Mouse (Mus musculus): ENCODE measurements around the gene Map4. TPM values are rescaled to one million over a fixed set of nuclear protein-coding genes. Genes with fewer than 3 reads are reported as not detected.

Gene Map4
- polyA plus RNA-seq, 2 experiments, result 7.7 to 13.5 TPM

GRCm38 (mm10) chr9:110097791-110098190 is 166.5 kb downstream of the Map4 start:
- Histone ChIP-seq H3K9me3 (ENCODE audit: control insufficient read depth, low read length) (no peaks in the 10 kb centered on the region), H3K9ac (replicated peaks) (no peak overlapping the region), H3K36me3 (replicated peaks; ENCODE audit: control insufficient read depth, insufficient read depth, low read depth) (peaks cover 20% of the 10 kb centered on the region), H3K4me3 (ENCODE audit: insufficient read depth in 1 of 2, low read depth in 2 of 2, low read length in 2 of 2) (no peak overlapping the region), H3K4me2 (ENCODE audit: low read depth) (no peak overlapping the region), H3K27ac (no peak overlapping the region), H3K27me3 (ENCODE audit: control insufficient read depth, insufficient read depth, low read length) (no peaks in the 10 kb centered on the region), H3K4me1 (replicated peaks; ENCODE audit: control insufficient read depth in 2 of 2, insufficient read depth in 2 of 2, low read length in 1 of 2) (peaks cover 4 to 6% of the 10 kb centered on the region in 2 experiments; a peak in 3 of 4 replicates)
- ATAC-seq (ENCODE audit: insufficient read depth), result no peak
- TF ChIP-seq EP300 (IDR thresholded peaks at IDR 0.05; ENCODE audit: low read depth), result no peak
- TF ChIP-seq CTCF (IDR thresholded peaks at IDR 0.05; ENCODE audit: low read depth), result no peak
- no peak for DNase-seq (ENCODE audit: low read depth in 3 of 3, low spot score in 3 of 3)
- WGBS (ENCODE audit: insufficient replicate concordance), result 76% methylated on average over 3 of the region's 3 CpGs

GRCm38 (mm10) chr9:110100627-110101600 is 169.7 kb downstream of the Map4 start:
- Histone ChIP-seq H3K4me1 (replicated peaks; ENCODE audit: control insufficient read depth in 2 of 2, insufficient read depth in 2 of 2, low read length in 1 of 2) (peaks cover 4 to 6% of the 10 kb centered on the region in 2 experiments; a peak in 3 of 4 replicates), H3K36me3 (replicated peaks; ENCODE audit: control insufficient read depth, insufficient read depth, low read depth) (peaks cover 13% of the 10 kb centered on the region), H3K9me3 (ENCODE audit: control insufficient read depth, low read length) (no peaks in the 10 kb centered on the region), H3K9ac (replicated peaks) (peak overlapping the region; percentile 80), H3K4me3 (ENCODE audit: insufficient read depth in 1 of 2, low read depth in 2 of 2, low read length in 2 of 2) (peak overlapping the region; percentile 76 to 94), H3K27me3 (ENCODE audit: control insufficient read depth, insufficient read depth, low read length) (no peaks in the 10 kb centered on the region), H3K27ac (no peak overlapping the region), H3K4me2 (ENCODE audit: low read depth) (peak overlapping the region; percentile 81)
- DNase-seq (ENCODE audit: low read depth in 3 of 3, low spot score in 3 of 3) (peak; percentile 72 to 80 (median 78)), ATAC-seq (ENCODE audit: insufficient read depth) (peak; percentile 92)
- WGBS (ENCODE audit: insufficient replicate concordance), result 3% methylated on average over 41 of the region's 41 CpGs
- peak; percentile 97 for TF ChIP-seq CTCF (IDR thresholded peaks at IDR 0.05; ENCODE audit: low read depth)
- no peak for TF ChIP-seq EP300 (IDR thresholded peaks at IDR 0.05; ENCODE audit: low read depth)

- peak overlapping the region; percentile 85 to 93 for H3K4me3 ChIP-seq (ENCODE audit: insufficient read depth in 1 of 2, low read depth in 2 of 2, low read length in 2 of 2)
- TF ChIP-seq EP300 (IDR thresholded peaks at IDR 0.05; ENCODE audit: low read depth), result no peak
- TF ChIP-seq CTCF (IDR thresholded peaks at IDR 0.05; ENCODE audit: low read depth), result peak; percentile 9; the same call in 1 of the 2 replicates
- H3K9ac ChIP-seq (replicated peaks), result peak overlapping the region; percentile 94
- H3K36me3 ChIP-seq (replicated peaks; ENCODE audit: control insufficient read depth, insufficient read depth, low read depth), result peaks cover 5% of the 10 kb centered on the region
- peaks cover 10 to 14% of the 10 kb centered on the region in 2 experiments for H3K4me1 ChIP-seq (replicated peaks; ENCODE audit: control insufficient read depth in 2 of 2, insufficient read depth in 2 of 2, low read length in 1 of 2)
- peak overlapping the region; percentile 87 for H3K4me2 ChIP-seq (ENCODE audit: low read depth)
- WGBS (ENCODE audit: insufficient replicate concordance), result 17% methylated on average over 9 of the region's 10 CpGs
- H3K27me3 ChIP-seq (ENCODE audit: control insufficient read depth, insufficient read depth, low read length), result no peaks in the 10 kb centered on the region
- peak overlapping the region; percentile 79 for H3K27ac ChIP-seq
- ATAC-seq (ENCODE audit: insufficient read depth), result no peak
- H3K9me3 ChIP-seq (ENCODE audit: control insufficient read depth, low read length), result no peaks in the 10 kb centered on the region
- DNase-seq (ENCODE audit: low read depth in 3 of 3, low spot score in 3 of 3), result no peak
Observed at GRCm38 (mm10) chr9:110116353-110116976, 185.2 kb downstream of the Map4 start.

GRCm38 (mm10) chr9:110116977-110117778 is 185.9 kb downstream of the Map4 start, which contains the start of gene Smarcc1:
TSS of gene Smarcc1 (plus strand) at chr9:110117708.
- H3K4me2 ChIP-seq (ENCODE audit: low read depth), result peak within 1 kb of the TSS; percentile 87
- ATAC-seq (ENCODE audit: insufficient read depth) (peak; percentile 96), DNase-seq (ENCODE audit: low read depth in 3 of 3, low spot score in 3 of 3) (peak; percentile 70 to 72 (median 71))
- H3K9me3 ChIP-seq (ENCODE audit: control insufficient read depth, low read length), result no peaks in the 10 kb centered on the region
- WGBS (ENCODE audit: insufficient replicate concordance), result under 1% methylated on average over 75 of the region's 79 CpGs
- H3K9ac ChIP-seq (replicated peaks), result peak within 1 kb of the TSS; percentile 94
- TF ChIP-seq CTCF (IDR thresholded peaks at IDR 0.05; ENCODE audit: low read depth) (0 out of 2 replicates have a peak, but pooled peaks have one; percentile 1), EP300 (IDR thresholded peaks at IDR 0.05; ENCODE audit: low read depth) (no peak)
- peak within 1 kb of the TSS; percentile 85 to 93 for H3K4me3 ChIP-seq (ENCODE audit: insufficient read depth in 1 of 2, low read depth in 2 of 2, low read length in 2 of 2)
- H3K27me3 ChIP-seq (ENCODE audit: control insufficient read depth, insufficient read depth, low read length), result no peaks in the 10 kb centered on the region
- H3K36me3 ChIP-seq (replicated peaks; ENCODE audit: control insufficient read depth, insufficient read depth, low read depth), result peaks cover 5% of the 10 kb centered on the region
- peak within 1 kb of the TSS; percentile 79 for H3K27ac ChIP-seq
- H3K4me1 ChIP-seq (replicated peaks; ENCODE audit: control insufficient read depth in 2 of 2, insufficient read depth in 2 of 2, low read length in 1 of 2), result peaks cover 10 to 14% of the 10 kb centered on the region in 2 experiments

Measured in liver, embryonic 14.5 days (tissue).